Mouse (Mus musculus): ENCODE measurements at regions not wholly inside any gene's neighbourhood (a gene's known extent, or its start where the extent isn't known, plus 50 kb on each side); places are given as distances from the start of the nearest gene placed in this dataset.

GRCm38 (mm10) chr4:105996893-105997630 lies 207.4 kb downstream of the Gm12728 start:
- TF ChIP-seq USF1 (IDR thresholded peaks at IDR 0.05; ENCODE audit: low read depth) (no peak), TCF3 (IDR thresholded peaks at IDR 0.05; ENCODE audit: insufficient read length, low read depth) (no peak), MYOG (IDR thresholded peaks at IDR 0.05; ENCODE audit: control insufficient read depth in 1 of 3, insufficient read depth in 1 of 3, insufficient read length in 2 of 3, low read depth in 2 of 3) (peak in 1 of 3 experiments; percentile 66), MAX (IDR thresholded peaks at IDR 0.05; ENCODE audit: low read depth) (no peak), REST (IDR thresholded peaks at IDR 0.05; ENCODE audit: insufficient read depth, insufficient read length) (no peak), MYOD1 (IDR thresholded peaks at IDR 0.05; ENCODE audit: control insufficient read depth in 1 of 3, insufficient read length in 2 of 3, low read depth in 2 of 3) (peak in 2 of 3 experiments; percentile 46 to 83), E2F4 (IDR thresholded peaks at IDR 0.05; ENCODE audit: insufficient read depth) (no peak), SRF (IDR thresholded peaks at IDR 0.05; ENCODE audit: control insufficient read depth, insufficient read length, low read depth) (no peak), POLR2AphosphoS2 (IDR thresholded peaks at IDR 0.05; ENCODE audit: insufficient read length, low read depth) (no peak), TCF12 (IDR thresholded peaks at IDR 0.05; ENCODE audit: insufficient read depth, poor library complexity, severe bottlenecking) (no peak), CEBPB (IDR thresholded peaks at IDR 0.05; ENCODE audit: insufficient read depth, poor library complexity, severe bottlenecking) (no peak), POLR2A (IDR thresholded peaks at IDR 0.05; ENCODE audit: insufficient read length, low read depth) (no peak)

GRCm38 (mm10) chr4:106002516-106002915 lies 212.8 kb downstream of the Gm12728 start:
- no peak overlapping the region for H3ac ChIP-seq (ENCODE audit: control insufficient read depth, insufficient read length)
- H3K36me3 ChIP-seq (ENCODE audit: control insufficient read depth, insufficient read depth) = no peaks in the 10 kb centered on the region
- no peaks in the 10 kb centered on the region for H3K27me3 ChIP-seq (ENCODE audit: control insufficient read depth, insufficient read depth, insufficient read length)
- H3K4me3 ChIP-seq = no peak overlapping the region
- no peaks in the 10 kb centered on the region for H3K79me2 ChIP-seq (ENCODE audit: control insufficient read depth, insufficient read depth)
- no peak for TF ChIP-seq MAX (IDR thresholded peaks at IDR 0.05; ENCODE audit: low read depth)
- TF ChIP-seq POLR2A (IDR thresholded peaks at IDR 0.05; ENCODE audit: insufficient read length, low read depth) = no peak
- TF ChIP-seq MYOD1 (IDR thresholded peaks at IDR 0.05; ENCODE audit: control insufficient read depth in 1 of 3, insufficient read length in 2 of 3, low read depth in 2 of 3) = no peak
- no peak for TF ChIP-seq TCF12 (IDR thresholded peaks at IDR 0.05; ENCODE audit: insufficient read depth, poor library complexity, severe bottlenecking)
- no peak for TF ChIP-seq E2F4 (IDR thresholded peaks at IDR 0.05; ENCODE audit: insufficient read depth)
- TF ChIP-seq POLR2AphosphoS2 (IDR thresholded peaks at IDR 0.05; ENCODE audit: insufficient read length, low read depth) = no peak
- no peak for TF ChIP-seq CEBPB (IDR thresholded peaks at IDR 0.05; ENCODE audit: insufficient read depth, poor library complexity, severe bottlenecking)
- no peak for TF ChIP-seq USF1 (IDR thresholded peaks at IDR 0.05; ENCODE audit: low read depth)
- TF ChIP-seq TCF3 (IDR thresholded peaks at IDR 0.05; ENCODE audit: insufficient read length, low read depth) = no peak
- TF ChIP-seq MYOG (IDR thresholded peaks at IDR 0.05; ENCODE audit: control insufficient read depth in 1 of 3, insufficient read depth in 1 of 3, insufficient read length in 2 of 3, low read depth in 2 of 3) = no peak
- TF ChIP-seq SRF (IDR thresholded peaks at IDR 0.05; ENCODE audit: control insufficient read depth, insufficient read length, low read depth) = no peak
- no peak for TF ChIP-seq REST (IDR thresholded peaks at IDR 0.05; ENCODE audit: insufficient read depth, insufficient read length)
- no peak overlapping the region for H3K4me2 ChIP-seq (ENCODE audit: low read depth)

More at GRCm38 (mm10) chr4:105996893-105997630, 207.4 kb downstream of the Gm12728 start:
- Histone ChIP-seq H3K27me3 (ENCODE audit: control insufficient read depth, insufficient read depth, insufficient read length) (no peaks in the 10 kb centered on the region), H3K4me2 (ENCODE audit: low read depth) (no peak overlapping the region), H3K4me3 (no peak overlapping the region), H3K79me2 (ENCODE audit: control insufficient read depth, insufficient read depth) (no peaks in the 10 kb centered on the region), H3ac (ENCODE audit: control insufficient read depth, insufficient read length) (no peak overlapping the region), H3K36me3 (ENCODE audit: control insufficient read depth, insufficient read depth) (no peaks in the 10 kb centered on the region)

- TF ChIP-seq TCF12 (IDR thresholded peaks at IDR 0.05; ENCODE audit: insufficient read depth, poor library complexity, severe bottlenecking) = no peak
- no peak for TF ChIP-seq SRF (IDR thresholded peaks at IDR 0.05; ENCODE audit: control insufficient read depth, insufficient read length, low read depth)
- no peak for TF ChIP-seq USF1 (IDR thresholded peaks at IDR 0.05; ENCODE audit: low read depth)
- TF ChIP-seq POLR2AphosphoS2 (IDR thresholded peaks at IDR 0.05; ENCODE audit: insufficient read length, low read depth) = no peak
- TF ChIP-seq TCF3 (IDR thresholded peaks at IDR 0.05; ENCODE audit: insufficient read length, low read depth) = no peak
- no peak for TF ChIP-seq MYOD1 (IDR thresholded peaks at IDR 0.05; ENCODE audit: control insufficient read depth in 1 of 3, insufficient read length in 2 of 3, low read depth in 2 of 3)
- TF ChIP-seq E2F4 (IDR thresholded peaks at IDR 0.05; ENCODE audit: insufficient read depth) = no peak
- no peak for TF ChIP-seq MAX (IDR thresholded peaks at IDR 0.05; ENCODE audit: low read depth)
- TF ChIP-seq REST (IDR thresholded peaks at IDR 0.05; ENCODE audit: insufficient read depth, insufficient read length) = no peak
- no peak for TF ChIP-seq MYOG (IDR thresholded peaks at IDR 0.05; ENCODE audit: control insufficient read depth in 1 of 3, insufficient read depth in 1 of 3, insufficient read length in 2 of 3, low read depth in 2 of 3)
- no peak for TF ChIP-seq CEBPB (IDR thresholded peaks at IDR 0.05; ENCODE audit: insufficient read depth, poor library complexity, severe bottlenecking)
- no peak for TF ChIP-seq POLR2A (IDR thresholded peaks at IDR 0.05; ENCODE audit: insufficient read length, low read depth)
- no peak overlapping the region for H3ac ChIP-seq (ENCODE audit: control insufficient read depth, insufficient read length)
- no peak overlapping the region for H3K4me2 ChIP-seq (ENCODE audit: low read depth)
- no peaks in the 10 kb centered on the region for H3K27me3 ChIP-seq (ENCODE audit: control insufficient read depth, insufficient read depth, insufficient read length)
- no peaks in the 10 kb centered on the region for H3K36me3 ChIP-seq (ENCODE audit: control insufficient read depth, insufficient read depth)
- H3K4me3 ChIP-seq = no peak overlapping the region
- H3K79me2 ChIP-seq (ENCODE audit: control insufficient read depth, insufficient read depth) = no peaks in the 10 kb centered on the region
Observed at GRCm38 (mm10) chr4:106005936-106006335, 216.3 kb downstream of the Gm12728 start.

GRCm38 (mm10) chr4:106007334-106008190 lies 217.9 kb downstream of the Gm12728 start:
- H3K27me3 ChIP-seq (ENCODE audit: control insufficient read depth, insufficient read depth, insufficient read length) = no peaks in the 10 kb centered on the region
- no peak for TF ChIP-seq SRF (IDR thresholded peaks at IDR 0.05; ENCODE audit: control insufficient read depth, insufficient read length, low read depth)
- TF ChIP-seq MYOD1 (IDR thresholded peaks at IDR 0.05; ENCODE audit: control insufficient read depth in 1 of 3, insufficient read length in 2 of 3, low read depth in 2 of 3) = peak in 1 of 3 experiments; percentile 21
- H3K4me3 ChIP-seq = no peak overlapping the region
- no peak overlapping the region for H3ac ChIP-seq (ENCODE audit: control insufficient read depth, insufficient read length)
- no peaks in the 10 kb centered on the region for H3K36me3 ChIP-seq (ENCODE audit: control insufficient read depth, insufficient read depth)
- no peaks in the 10 kb centered on the region for H3K79me2 ChIP-seq (ENCODE audit: control insufficient read depth, insufficient read depth)
- no peak overlapping the region for H3K4me2 ChIP-seq (ENCODE audit: low read depth)

Data from myocyte (in vitro differentiated cells).